Mouse (Mus musculus) T-helper 1 cell (primary cell): ENCODE data around the gene Bpi.

Source experiments
- in situ Hi-C: fragments of 300-600 bp; cut with MboI, MseI; formaldehyde crosslinking; loops from one replicate; pipeline ENCODE4 v1.15.1; 2025; ENCODE audit warnings: high pct_unique_total_duplicates

The Bpi gene

GRCm38 (mm10) chr2:158258005-158258418 is at the start of gene Bpi:
Bpi (plus strand) TSS chr2:158258094.
- in situ Hi-C loops = loop anchor here (5.0 kb wide), 1 partner anchor 41 kb away; no protein-coding TSS in a partner anchor

- in situ Hi-C loops = loop anchor here (10.0 kb wide), 1 partner anchor 895 kb away; no protein-coding TSS in a partner anchor
Measured at GRCm38 (mm10) chr2:158209776-158210175, 48.1 kb upstream of the Bpi start.

- in situ Hi-C loops = no loop called here
Measured at GRCm38 (mm10) chr2:158210503-158210902, 47.4 kb upstream of the Bpi start.

- in situ Hi-C loops = no loop called here
Measured at GRCm38 (mm10) chr2:158210958-158211357, 46.9 kb upstream of the Bpi start.

GRCm38 (mm10) chr2:158211764-158212471 is 46.0 kb upstream of the Bpi start:
- in situ Hi-C loops = no loop called here

GRCm38 (mm10) chr2:158215283-158216117 is 42.4 kb upstream of the Bpi start:
- in situ Hi-C loops = loop anchor here (5.0 kb wide), 2 partner anchors 42 to 137 kb away; partner anchors contain the start of gene Bpi

- in situ Hi-C loops = loop anchor here (5.0 kb wide), 2 partner anchors 41 to 136 kb away; partner anchors contain the start of gene Bpi
Measured at GRCm38 (mm10) chr2:158216510-158216909, 41.4 kb upstream of the Bpi start.

- in situ Hi-C loops = loop anchor here (5.0 kb wide), 2 partner anchors 38 to 133 kb away; partner anchors contain the start of gene Bpi
Measured at GRCm38 (mm10) chr2:158219562-158219961, 38.3 kb upstream of the Bpi start.

- in situ Hi-C loops = no loop called here
Measured at GRCm38 (mm10) chr2:158221446-158222084, 36.3 kb upstream of the Bpi start.

GRCm38 (mm10) chr2:158222664-158223063 is 35.2 kb upstream of the Bpi start:
- in situ Hi-C loops = no loop called here

- in situ Hi-C loops = no loop called here
Measured at GRCm38 (mm10) chr2:158223497-158223896, 34.4 kb upstream of the Bpi start.

GRCm38 (mm10) chr2:158225301-158225700 is 32.6 kb upstream of the Bpi start:
- in situ Hi-C loops = no loop called here

- in situ Hi-C loops = no loop called here
Measured at GRCm38 (mm10) chr2:158228670-158229502, 29.0 kb upstream of the Bpi start, which contains the start of gene D630003M21Rik. D630003M21Rik (minus strand) TSS chr2:158229222.

GRCm38 (mm10) chr2:158229503-158229892 is 28.4 kb upstream of the Bpi start:
- in situ Hi-C loops = no loop called here

- in situ Hi-C loops = no loop called here
Measured at GRCm38 (mm10) chr2:158230617-158231016, 27.3 kb upstream of the Bpi start.

GRCm38 (mm10) chr2:158231071-158231470 is 26.8 kb upstream of the Bpi start:
- in situ Hi-C loops = no loop called here

- in situ Hi-C loops = no loop called here
Measured at GRCm38 (mm10) chr2:158232414-158232813, 25.5 kb upstream of the Bpi start.

- in situ Hi-C loops = no loop called here
Measured at GRCm38 (mm10) chr2:158233106-158233505, 24.8 kb upstream of the Bpi start.

GRCm38 (mm10) chr2:158236698-158237097 is 21.2 kb upstream of the Bpi start:
- in situ Hi-C loops = no loop called here

- in situ Hi-C loops = no loop called here
Measured at GRCm38 (mm10) chr2:158238101-158238500, 19.8 kb upstream of the Bpi start.
